Mouse (Mus musculus): ENCODE results near the gene Foxo1. TPM values are rescaled to one million over a fixed set of nuclear protein-coding genes. Genes with fewer than 3 reads are reported as not detected.

The Foxo1 gene
- 5.8 and 8.3 TPM in 2 replicates for total RNA-seq (2014; rRNA removed)
- polyA plus RNA-seq (2015; fragmentation: Nextera tagmentation; extraction: Ambion mirVana) = 3.4 and 3.6 TPM in 2 replicates

DNA sequence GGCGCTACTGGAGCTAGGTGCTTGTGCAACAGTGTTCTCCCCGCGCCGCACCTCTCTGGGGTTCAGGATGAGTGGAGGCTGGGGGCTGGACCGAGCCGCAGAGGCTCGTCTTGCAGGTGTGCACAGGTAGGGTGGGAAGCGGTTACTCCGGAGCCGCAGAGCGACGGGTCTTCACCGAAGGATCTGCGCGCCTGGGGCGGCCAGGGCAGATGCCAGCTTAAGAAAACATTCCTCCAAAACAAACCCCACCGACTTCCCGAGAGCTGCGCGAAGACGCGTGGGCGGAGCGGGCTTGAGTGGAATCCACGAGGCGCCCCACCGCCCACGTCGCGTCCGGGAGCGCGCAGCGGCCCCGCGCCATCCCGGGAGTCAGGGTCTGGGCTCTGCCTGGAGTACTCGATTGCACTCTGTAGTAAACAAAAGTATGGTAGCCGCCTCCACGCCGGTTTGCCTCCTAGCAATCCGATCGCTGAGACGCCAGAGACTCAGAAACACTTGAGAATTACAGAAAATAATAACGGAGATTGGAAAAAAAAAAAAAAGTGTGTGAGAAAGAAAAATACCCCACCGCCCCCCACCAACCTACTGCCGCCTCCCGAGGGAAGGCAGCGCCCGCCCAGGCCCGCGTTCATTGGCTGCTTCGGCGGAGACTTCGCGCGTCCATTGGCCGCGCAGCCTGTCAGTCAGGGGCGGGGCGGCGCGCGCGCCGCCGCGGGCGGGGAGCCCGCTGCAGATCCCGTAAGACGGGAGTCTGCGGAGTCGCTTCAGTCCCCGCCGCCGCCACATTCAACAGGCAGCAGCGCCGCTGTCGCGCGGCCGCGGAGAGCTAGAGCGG, at the start of gene Foxo1:
Gene Foxo1, plus strand, starts transcription at position 685 of the 835 bp plus-strand sequence.
- no peak for TF ChIP-seq CTCF (IDR thresholded peaks at IDR 0.05)
- no peaks in the 10 kb centered on the region for H3K9me3 ChIP-seq (ENCODE audit: low read length)
- peak within 1 kb of the TSS; percentile 48 for H3K9ac ChIP-seq (replicated peaks; ENCODE audit: low read length, poor library complexity, severe bottlenecking)
- peak within 1 kb of the TSS; percentile 96 for H3K4me2 ChIP-seq (ENCODE audit: low read depth, low read length, poor library complexity, severe bottlenecking)
- WGBS = under 1% methylated on average over 75 of the region's 85 CpGs
- DNase-seq (ENCODE audit: low spot score) = peak; percentile 88
- peak within 1 kb of the TSS; percentile 65 for H3K27ac ChIP-seq (ENCODE audit: low read depth, low read length)
- H3K36me3 ChIP-seq (ENCODE audit: insufficient read depth, low read length) = no peaks in the 10 kb centered on the region
- peak; percentile 94 for ATAC-seq (ENCODE audit: low FRiP score)
- peaks cover 15% of the 10 kb centered on the region for H3K27me3 ChIP-seq (ENCODE audit: insufficient read depth, low read length)
- 0 out of 2 replicates have a peak, but pooled peaks cover 3% of the 10 kb centered on the region for H3K4me1 ChIP-seq (ENCODE audit: insufficient read depth, low read length)
- peak within 1 kb of the TSS; percentile 78 for H3K4me3 ChIP-seq (ENCODE audit: low read depth, low read length)

DNA sequence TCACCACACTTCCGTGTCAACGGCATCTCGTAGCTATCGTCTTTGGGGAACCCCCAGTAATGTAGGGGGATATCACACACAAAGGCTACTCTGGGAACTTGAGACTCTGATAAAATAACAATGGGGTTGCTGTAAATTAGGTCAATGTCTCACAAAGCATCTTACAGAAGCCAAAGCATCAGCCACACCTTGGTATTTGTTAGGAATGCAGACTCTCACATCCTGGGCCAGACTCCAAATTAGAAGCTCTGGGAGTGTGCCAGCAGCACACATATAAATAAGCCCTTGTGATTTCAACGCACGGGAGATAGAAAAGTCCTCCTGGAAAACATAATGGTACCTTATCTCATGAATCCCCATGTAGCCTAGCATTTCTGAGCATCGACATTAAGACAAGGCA, 49.3 kb upstream of the Foxo1 start:
- no peak for TF ChIP-seq CTCF (IDR thresholded peaks at IDR 0.05)
- no peaks in the 10 kb centered on the region for H3K36me3 ChIP-seq (ENCODE audit: insufficient read depth, low read length)
- H3K27me3 ChIP-seq (ENCODE audit: insufficient read depth, low read length) = no peaks in the 10 kb centered on the region
- no peak for ATAC-seq (ENCODE audit: low FRiP score)
- WGBS = 81% methylated on average over 7 of the region's 7 CpGs
- no peak for DNase-seq (ENCODE audit: low spot score)
- H3K27ac ChIP-seq (ENCODE audit: low read depth, low read length) = no peak overlapping the region
- no peak overlapping the region for H3K9ac ChIP-seq (replicated peaks; ENCODE audit: low read length, poor library complexity, severe bottlenecking)
- H3K9me3 ChIP-seq (ENCODE audit: low read length) = no peaks in the 10 kb centered on the region
- no peaks in the 10 kb centered on the region for H3K4me1 ChIP-seq (ENCODE audit: insufficient read depth, low read length)
- H3K4me2 ChIP-seq (ENCODE audit: low read depth, low read length, poor library complexity, severe bottlenecking) = no peak overlapping the region
- H3K4me3 ChIP-seq (ENCODE audit: low read depth, low read length) = no peak overlapping the region

DNA sequence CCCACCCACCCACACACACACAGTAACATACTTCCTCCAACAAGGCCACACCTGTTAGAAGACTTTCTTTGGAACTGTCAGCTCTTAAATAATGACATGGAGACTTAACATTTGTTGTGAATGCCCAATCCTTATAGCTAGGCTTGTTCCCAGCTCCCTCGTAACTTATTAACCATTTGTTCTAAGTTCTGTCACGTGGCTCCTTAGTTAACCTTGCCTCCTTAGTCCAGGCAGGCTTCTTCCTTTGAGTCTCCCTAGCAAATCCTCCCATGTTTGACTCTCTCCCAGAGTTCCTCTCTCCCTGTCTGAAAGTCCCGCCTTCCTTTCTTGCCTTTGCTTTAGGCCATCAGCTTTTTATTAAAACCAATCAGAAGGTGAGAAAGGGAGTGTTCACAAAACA, 47.1 kb upstream of the Foxo1 start:
- TF ChIP-seq CTCF (IDR thresholded peaks at IDR 0.05) = no peak
- H3K9me3 ChIP-seq (ENCODE audit: low read length) = no peaks in the 10 kb centered on the region
- 85% methylated on average over 3 of the region's 3 CpGs for WGBS
- no peaks in the 10 kb centered on the region for H3K4me1 ChIP-seq (ENCODE audit: insufficient read depth, low read length)
- no peaks in the 10 kb centered on the region for H3K27me3 ChIP-seq (ENCODE audit: insufficient read depth, low read length)
- no peaks in the 10 kb centered on the region for H3K36me3 ChIP-seq (ENCODE audit: insufficient read depth, low read length)
- no peak overlapping the region for H3K9ac ChIP-seq (replicated peaks; ENCODE audit: low read length, poor library complexity, severe bottlenecking)
- no peak for DNase-seq (ENCODE audit: low spot score)
- no peak for ATAC-seq (ENCODE audit: low FRiP score)
- no peak overlapping the region for H3K27ac ChIP-seq (ENCODE audit: low read depth, low read length)
- H3K4me3 ChIP-seq (ENCODE audit: low read depth, low read length) = no peak overlapping the region
- H3K4me2 ChIP-seq (ENCODE audit: low read depth, low read length, poor library complexity, severe bottlenecking) = no peak overlapping the region

DNA sequence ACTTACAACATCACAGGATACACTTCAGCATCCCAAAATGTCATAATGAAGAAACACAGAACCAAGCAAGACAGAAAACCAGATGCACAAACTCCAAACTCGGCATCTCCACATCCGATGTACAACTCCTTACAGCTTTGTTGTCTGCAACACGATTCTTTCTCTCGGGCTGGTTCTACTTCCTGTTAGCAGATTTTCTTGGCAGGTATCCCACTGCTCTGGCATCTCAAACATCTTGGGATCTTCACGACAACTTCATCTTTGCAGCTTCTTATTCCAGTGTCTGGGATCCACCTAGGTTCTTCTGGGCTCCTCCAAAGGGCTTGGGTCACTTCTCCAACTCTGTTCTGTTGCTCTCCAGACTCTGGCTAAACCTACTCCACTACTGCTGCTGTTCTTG, 46.2 kb upstream of the Foxo1 start:
- Histone ChIP-seq H3K36me3 (ENCODE audit: insufficient read depth, low read length) (no peaks in the 10 kb centered on the region), H3K4me1 (ENCODE audit: insufficient read depth, low read length) (no peaks in the 10 kb centered on the region), H3K27ac (ENCODE audit: low read depth, low read length) (no peak overlapping the region), H3K9ac (replicated peaks; ENCODE audit: low read length, poor library complexity, severe bottlenecking) (no peak overlapping the region), H3K27me3 (ENCODE audit: insufficient read depth, low read length) (no peaks in the 10 kb centered on the region), H3K9me3 (ENCODE audit: low read length) (no peaks in the 10 kb centered on the region), H3K4me2 (ENCODE audit: low read depth, low read length, poor library complexity, severe bottlenecking) (no peak overlapping the region), H3K4me3 (ENCODE audit: low read depth, low read length) (no peak overlapping the region)
- no peak for ATAC-seq (ENCODE audit: low FRiP score)
- no peak for TF ChIP-seq CTCF (IDR thresholded peaks at IDR 0.05)
- no peak for DNase-seq (ENCODE audit: low spot score)
- 80% methylated on average over 5 of the region's 5 CpGs for WGBS

DNA sequence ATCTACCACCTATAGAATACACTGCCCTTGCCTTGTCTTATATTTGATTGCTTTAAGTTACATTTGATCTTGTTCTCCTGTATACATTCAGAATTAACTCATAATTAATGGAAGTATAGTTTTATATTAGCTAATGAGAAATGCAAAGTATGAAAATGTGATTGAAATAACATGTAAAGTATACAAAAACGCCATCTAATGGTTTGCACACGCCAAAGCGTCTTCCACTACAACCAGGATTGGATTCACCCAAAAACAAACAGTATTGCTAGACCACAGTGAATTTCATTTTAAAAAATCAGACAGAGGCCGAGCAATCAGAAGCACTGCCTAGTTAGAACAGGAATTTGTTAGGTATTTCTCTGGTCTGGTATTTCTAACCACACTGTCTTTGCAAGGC, 31.6 kb upstream of the Foxo1 start:
- WGBS = 80% methylated on average over 4 of the region's 4 CpGs
- H3K4me1 ChIP-seq (ENCODE audit: insufficient read depth, low read length) = no peaks in the 10 kb centered on the region

DNA sequence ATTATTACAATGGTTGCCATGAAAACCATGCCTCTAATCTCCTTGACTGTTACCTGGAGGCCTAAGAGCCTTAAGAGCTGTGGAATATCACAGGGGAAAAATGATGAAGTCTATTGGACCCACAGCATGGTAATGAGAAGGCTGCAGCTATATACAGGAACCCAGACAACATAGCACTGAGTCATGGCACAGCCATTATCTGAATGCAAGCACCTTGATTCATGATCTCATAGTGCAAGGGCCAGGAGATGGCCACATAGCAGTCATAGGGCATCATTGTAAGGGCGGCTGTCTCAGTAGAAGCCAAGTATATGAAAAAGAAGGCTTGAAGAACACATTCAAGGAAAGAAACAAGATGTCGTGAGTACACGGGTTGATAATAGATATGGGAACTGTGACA, 31.0 kb upstream of the Foxo1 start:
- no peaks in the 10 kb centered on the region for H3K4me1 ChIP-seq (ENCODE audit: insufficient read depth, low read length)
- no peak overlapping the region for H3K4me3 ChIP-seq (ENCODE audit: low read depth, low read length)
- DNase-seq (ENCODE audit: low spot score) (no peak), ATAC-seq (ENCODE audit: low FRiP score) (no peak)
- TF ChIP-seq CTCF (IDR thresholded peaks at IDR 0.05) = no peak
- H3K9me3 ChIP-seq (ENCODE audit: low read length) = no peaks in the 10 kb centered on the region
- H3K27ac ChIP-seq (ENCODE audit: low read depth, low read length) = peak overlapping the region; percentile 43
- H3K27me3 ChIP-seq (ENCODE audit: insufficient read depth, low read length) = no peaks in the 10 kb centered on the region
- WGBS = 88% methylated on average over 3 of the region's 3 CpGs
- H3K4me2 ChIP-seq (ENCODE audit: low read depth, low read length, poor library complexity, severe bottlenecking) = no peak overlapping the region
- no peaks in the 10 kb centered on the region for H3K36me3 ChIP-seq (ENCODE audit: insufficient read depth, low read length)
- H3K9ac ChIP-seq (replicated peaks; ENCODE audit: low read length, poor library complexity, severe bottlenecking) = no peak overlapping the region

More for the DNA sequence above, 31.6 kb upstream of the Foxo1 start:
- TF ChIP-seq CTCF (IDR thresholded peaks at IDR 0.05) = peak; percentile 64
- Histone ChIP-seq H3K9ac (replicated peaks; ENCODE audit: low read length, poor library complexity, severe bottlenecking) (no peak overlapping the region), H3K27me3 (ENCODE audit: insufficient read depth, low read length) (no peaks in the 10 kb centered on the region), H3K36me3 (ENCODE audit: insufficient read depth, low read length) (no peaks in the 10 kb centered on the region), H3K9me3 (ENCODE audit: low read length) (no peaks in the 10 kb centered on the region), H3K4me2 (ENCODE audit: low read depth, low read length, poor library complexity, severe bottlenecking) (no peak overlapping the region), H3K4me3 (ENCODE audit: low read depth, low read length) (no peak overlapping the region), H3K27ac (ENCODE audit: low read depth, low read length) (no peak overlapping the region)
- ATAC-seq (ENCODE audit: low FRiP score) (no peak), DNase-seq (ENCODE audit: low spot score) (peak; percentile 34)

Data from midbrain, postnatal 0 days (tissue).